Mouse (Mus musculus) neural tube, embryonic 15.5 days (tissue): ENCODE measurements around the gene Anks3. TPM values are rescaled to one million over a fixed set of nuclear protein-coding genes. Genes with fewer than 3 reads are reported as not detected.
A peak's percentile ranks its signal among the peaks of the same experiment; 100 is the strongest.

Experiments
- ATAC-seq: fragments of 200-750 bp; cut with Nextera tagmentation; 2 replicates; pipeline ENCODE4 v1.8.0; 2017; ENCODE audit warnings: mild to moderate bottlenecking, moderate TSS enrichment, moderate library complexity; ENCODE audit not compliant: low FRiP score
- H3K27ac ChIP-seq: fragments of 300-500 bp; sonication (generic); replicated peaks from 2 replicates; pipeline ENCODE4 v1.5.1; 2015; ENCODE audit warnings: mild to moderate bottlenecking, inconsistent platforms
- H3K27me3 ChIP-seq: fragments of 300-500 bp; sonication (generic); replicated peaks from 2 replicates; pipeline ENCODE4 v1.6.1; 2015; ENCODE audit warnings: inconsistent platforms
- H3K36me3 ChIP-seq: fragments of 300-500 bp; sonication (generic); 2 replicates; pipeline ENCODE4 v1.6.1; 2015; ENCODE audit warnings: inconsistent platforms
- H3K4me1 ChIP-seq: fragments of 300-500 bp; sonication (generic); 2 replicates; pipeline ENCODE4 v1.6.1; 2015; ENCODE audit warnings: inconsistent platforms
- H3K4me2 ChIP-seq: fragments of 300-500 bp; sonication (generic); 2 replicates; pipeline ENCODE4 v1.6.1; 2015; ENCODE audit warnings: inconsistent platforms, mild to moderate bottlenecking, moderate library complexity
- H3K4me3 ChIP-seq: fragments of 300-500 bp; sonication (generic); replicated peaks from 2 replicates; pipeline ENCODE4 v1.5.1; 2015; ENCODE audit warnings: mild to moderate bottlenecking, inconsistent platforms
- H3K9ac ChIP-seq: fragments of 300-500 bp; sonication (generic); replicated peaks from 2 replicates; pipeline ENCODE4 v1.6.1; 2015; ENCODE audit warnings: mild to moderate bottlenecking, inconsistent platforms
- H3K9me3 ChIP-seq: fragments of 300-500 bp; sonication (generic); replicated peaks from 2 replicates; pipeline ENCODE4 v1.6.1; 2016; ENCODE audit warnings: inconsistent platforms
- WGBS: fragments of 180-500 bp; shearing (Covaris S2); methylation state at CpG from one replicate; pipeline ENCODE4 v1.1.7; 2015; ENCODE audit warnings: mixed read lengths; 5-methylcytosine and 5-hydroxymethylcytosine counted together
- polyA plus RNA-seq: library from polyadenylated mRNA; unstranded; fragments of >200 nt; fragmentation: Nextera tagmentation; extraction: Ambion mirVana; gene quantifications from 2 replicates; pipeline ENCODE4 v1.2.1, GENCODE M21; 2015

Anks3 gene
- polyA plus RNA-seq, 1 experiment from 2014 or later: 68.6 TPM

DNA sequence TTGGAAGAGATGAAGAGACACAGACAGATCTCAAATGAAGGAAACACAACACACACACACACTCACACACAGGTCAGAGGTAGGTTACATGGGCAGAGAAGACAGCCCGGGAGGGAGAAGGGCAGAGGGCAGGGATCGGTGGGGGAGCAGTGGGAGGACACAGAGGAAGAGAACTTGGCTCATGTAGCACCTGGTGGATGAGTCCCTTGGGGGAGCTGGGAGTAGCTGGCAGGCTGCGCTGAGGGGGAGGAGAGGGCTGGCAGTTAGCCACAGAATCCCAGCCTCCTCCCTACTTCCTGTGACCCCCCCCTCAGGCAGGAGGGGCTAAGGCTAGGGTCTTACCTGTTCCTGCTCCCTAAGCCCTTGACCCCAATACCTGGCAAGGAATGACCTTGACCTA is 33.5 kb upstream of the Anks3 start, which contains the start of gene Sept12:
Gene Sept12, minus strand, starts transcription at position 300 of the 400 bp plus-strand sequence.
- 60% methylated on average over 3 of the region's 3 CpGs for WGBS

GRCm38 (mm10) chr16:4993276-4993675 is 29.3 kb upstream of the Anks3 start:
- no peaks in the 10 kb centered on the region for H3K9me3 ChIP-seq
- H3K4me1 ChIP-seq: no peaks in the 10 kb centered on the region
- no peak overlapping the region for H3K4me3 ChIP-seq
- H3K27me3 ChIP-seq: no peaks in the 10 kb centered on the region
- no peak overlapping the region for H3K9ac ChIP-seq
- H3K4me2 ChIP-seq: no peak overlapping the region
- ATAC-seq: no peak
- WGBS: 76% methylated on average over 4 of the region's 4 CpGs
- H3K27ac ChIP-seq: no peak overlapping the region
- H3K36me3 ChIP-seq: no peaks in the 10 kb centered on the region

More for the DNA sequence above, 33.5 kb upstream of the Anks3 start, which contains the start of gene Sept12:
- H3K36me3 ChIP-seq: no peaks in the 10 kb centered on the region
- H3K9ac ChIP-seq: no peak within 1 kb of the TSS
- H3K27me3 ChIP-seq: no peaks in the 10 kb centered on the region
- H3K4me1 ChIP-seq: no peaks in the 10 kb centered on the region
- H3K4me2 ChIP-seq: no peak within 1 kb of the TSS
- H3K9me3 ChIP-seq: no peaks in the 10 kb centered on the region
- H3K4me3 ChIP-seq: no peak within 1 kb of the TSS
- ATAC-seq: no peak
- no peak within 1 kb of the TSS for H3K27ac ChIP-seq

DNA sequence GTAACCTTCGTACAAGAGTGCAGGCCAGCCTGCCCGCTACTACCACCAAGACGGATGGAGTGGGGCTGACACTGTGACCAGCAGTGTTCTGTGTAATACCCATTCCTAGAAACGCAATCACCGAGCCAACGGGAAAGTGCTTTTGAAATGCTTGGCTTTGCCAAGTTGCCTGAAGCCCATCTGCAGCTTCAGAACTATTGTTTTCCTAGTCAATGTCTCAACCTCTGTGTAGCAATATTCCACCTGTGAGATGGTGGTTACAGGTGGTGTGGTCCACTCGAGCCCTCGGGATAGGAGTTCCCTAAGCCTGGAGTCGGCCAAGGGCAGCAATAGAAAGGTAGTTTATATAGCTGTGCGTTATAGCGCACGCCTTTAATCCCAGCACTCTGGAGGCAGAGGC is 20.7 kb upstream of the Anks3 start:
- WGBS: 96% methylated on average over 12 of the region's 12 CpGs
- Histone ChIP-seq H3K36me3 (no peaks in the 10 kb centered on the region), H3K4me3 (no peak overlapping the region), H3K27ac (no peak overlapping the region), H3K9me3 (no peaks in the 10 kb centered on the region), H3K4me2 (no peak overlapping the region), H3K27me3 (no peaks in the 10 kb centered on the region), H3K4me1 (no peaks in the 10 kb centered on the region), H3K9ac (no peak overlapping the region)
- ATAC-seq: no peak

- no peak overlapping the region for H3K4me3 ChIP-seq
- no peak overlapping the region for H3K4me2 ChIP-seq
- no peaks in the 10 kb centered on the region for H3K36me3 ChIP-seq
- H3K9me3 ChIP-seq: no peaks in the 10 kb centered on the region
- H3K4me1 ChIP-seq: no peaks in the 10 kb centered on the region
- no peak overlapping the region for H3K9ac ChIP-seq
- no peaks in the 10 kb centered on the region for H3K27me3 ChIP-seq
- no peak overlapping the region for H3K27ac ChIP-seq
- WGBS: 77% methylated on average over 4 of the region's 4 CpGs
- peak; percentile 53; the same call in 1 of the 2 replicates for ATAC-seq
Measured at GRCm38 (mm10) chr16:4979755-4980380, 15.9 kb upstream of the Anks3 start.

GRCm38 (mm10) chr16:4978275-4979051 is 14.5 kb upstream of the Anks3 start:
- Histone ChIP-seq H3K36me3 (no peaks in the 10 kb centered on the region), H3K4me2 (no peak overlapping the region), H3K4me3 (no peak overlapping the region), H3K27me3 (no peaks in the 10 kb centered on the region), H3K27ac (no peak overlapping the region), H3K4me1 (no peaks in the 10 kb centered on the region), H3K9ac (no peak overlapping the region), H3K9me3 (no peaks in the 10 kb centered on the region)
- ATAC-seq: no peak
- WGBS: 68% methylated on average over 5 of the region's 5 CpGs

DNA sequence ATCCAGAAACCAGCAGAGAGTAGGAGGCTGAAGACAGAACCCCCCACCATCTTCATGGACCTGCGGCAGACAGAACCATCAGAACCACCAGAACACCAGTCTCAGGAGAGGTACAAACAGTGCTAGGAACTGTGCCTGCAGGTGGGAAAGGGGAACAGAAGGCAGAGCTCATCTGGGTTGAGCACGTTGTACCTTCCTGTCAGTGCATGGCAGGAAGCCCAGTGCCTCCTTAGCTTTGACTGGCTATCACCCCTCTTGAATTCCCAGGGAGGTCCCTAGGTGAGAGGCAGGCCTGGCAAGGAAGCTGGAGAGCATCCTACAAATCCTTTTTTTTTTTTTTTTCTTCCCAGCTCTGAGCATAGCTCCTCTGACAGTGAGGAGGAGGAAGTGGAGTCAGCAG is 12.2 kb upstream of the Anks3 start:
- no peak overlapping the region for H3K4me3 ChIP-seq
- no peak overlapping the region for H3K4me2 ChIP-seq
- no peak overlapping the region for H3K9ac ChIP-seq
- no peaks in the 10 kb centered on the region for H3K4me1 ChIP-seq
- H3K27me3 ChIP-seq: no peaks in the 10 kb centered on the region
- no peaks in the 10 kb centered on the region for H3K9me3 ChIP-seq
- H3K27ac ChIP-seq: no peak overlapping the region
- 84% methylated on average over 2 of the region's 2 CpGs for WGBS
- H3K36me3 ChIP-seq: peaks cover 4% of the 10 kb centered on the region; the same call in 1 of the 2 replicates
- no peak for ATAC-seq

GRCm38 (mm10) chr16:4974521-4974920 is 10.5 kb upstream of the Anks3 start:
- no peak overlapping the region for H3K4me3 ChIP-seq

DNA sequence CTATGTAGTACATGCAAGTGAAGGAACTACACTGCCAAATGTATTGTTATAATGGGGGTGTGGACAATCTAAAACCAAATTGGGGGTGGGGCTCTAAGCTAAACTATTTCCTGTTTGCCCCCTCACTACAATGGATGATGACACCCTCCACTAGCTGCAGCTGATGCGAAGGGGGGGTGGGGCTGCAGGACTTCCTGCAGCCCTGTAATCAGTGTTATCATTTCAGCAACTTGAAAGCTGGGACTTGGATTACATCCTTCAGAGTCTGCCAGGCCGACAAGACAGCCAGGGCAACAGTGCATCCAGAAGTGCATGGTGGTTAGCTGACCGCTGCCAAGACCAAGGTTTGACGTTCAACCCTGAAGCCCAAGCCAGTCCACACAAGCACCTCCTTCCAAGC is 7.6 kb upstream of the Anks3 start:
- H3K4me1 ChIP-seq: no peaks in the 10 kb centered on the region
- no peak overlapping the region for H3K9ac ChIP-seq
- WGBS: 84% methylated on average over 4 of the region's 4 CpGs
- no peak for ATAC-seq
- peaks cover 24% of the 10 kb centered on the region for H3K36me3 ChIP-seq
- H3K27me3 ChIP-seq: no peaks in the 10 kb centered on the region
- H3K9me3 ChIP-seq: no peaks in the 10 kb centered on the region
- H3K27ac ChIP-seq: no peak overlapping the region
- no peak overlapping the region for H3K4me3 ChIP-seq
- H3K4me2 ChIP-seq: no peak overlapping the region

More at GRCm38 (mm10) chr16:4974521-4974920, 10.5 kb upstream of the Anks3 start:
- no peak for ATAC-seq
- no peaks in the 10 kb centered on the region for H3K9me3 ChIP-seq
- WGBS: 74% methylated on average over 5 of the region's 5 CpGs
- H3K27me3 ChIP-seq: no peaks in the 10 kb centered on the region
- H3K4me1 ChIP-seq: no peaks in the 10 kb centered on the region
- peaks cover 7% of the 10 kb centered on the region for H3K36me3 ChIP-seq
- H3K4me2 ChIP-seq: no peak overlapping the region
- H3K9ac ChIP-seq: no peak overlapping the region
- H3K27ac ChIP-seq: no peak overlapping the region

DNA sequence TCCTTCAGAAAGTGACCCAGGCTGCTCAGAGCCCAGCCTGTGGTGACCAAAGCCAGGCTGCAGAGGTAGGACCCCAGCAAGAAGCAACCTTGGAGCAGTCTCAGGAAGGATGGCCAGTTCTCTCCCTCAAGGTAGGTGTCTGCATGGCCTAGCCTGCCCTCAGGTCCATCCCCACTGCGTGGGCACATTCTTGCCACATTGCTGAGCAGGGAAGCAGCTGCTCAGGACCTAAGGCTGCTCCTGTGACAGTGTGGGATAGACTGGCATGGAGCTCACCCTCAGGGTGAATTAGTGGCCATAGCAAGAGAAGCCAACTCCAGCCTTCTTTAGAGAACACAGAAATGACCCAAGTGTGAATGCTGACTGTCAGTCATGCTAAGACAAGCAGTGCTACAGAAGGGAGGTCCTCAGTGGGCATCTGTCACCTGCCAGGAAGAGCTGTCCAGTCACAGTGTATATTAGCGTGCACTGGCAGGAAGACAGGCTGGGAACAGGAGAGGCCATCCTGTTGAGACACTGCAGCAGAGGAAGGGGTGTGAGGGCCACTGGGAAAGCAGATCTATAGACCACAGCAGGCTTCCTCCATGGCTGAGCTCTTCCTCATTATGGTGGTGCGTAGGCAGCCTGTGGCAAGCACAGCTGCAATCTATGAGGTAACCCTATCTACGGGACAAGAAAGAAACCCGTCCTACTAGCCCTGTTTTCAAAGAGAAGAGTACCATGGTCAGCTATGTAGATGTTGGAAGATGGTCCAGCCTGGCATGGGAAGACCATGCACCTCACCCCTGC is 5.2 kb upstream of the Anks3 start:
- 86% methylated on average over 5 of the region's 5 CpGs for WGBS
- Histone ChIP-seq H3K27me3 (no peaks in the 10 kb centered on the region), H3K9me3 (no peaks in the 10 kb centered on the region), H3K4me1 (peaks cover 14% of the 10 kb centered on the region), H3K4me3 (no peak overlapping the region), H3K4me2 (no peak overlapping the region), H3K9ac (no peak overlapping the region), H3K27ac (no peak overlapping the region), H3K36me3 (peaks cover 24% of the 10 kb centered on the region)
- ATAC-seq: no peak

GRCm38 (mm10) chr16:4968426-4968825 is 4.4 kb upstream of the Anks3 start:
- H3K4me3 ChIP-seq: no peak overlapping the region
- no peak overlapping the region for H3K4me2 ChIP-seq
- H3K27ac ChIP-seq: no peak overlapping the region
- H3K9ac ChIP-seq: no peak overlapping the region
- WGBS: 82% methylated on average over 3 of the region's 3 CpGs
- H3K27me3 ChIP-seq: no peaks in the 10 kb centered on the region
- peaks cover 24% of the 10 kb centered on the region for H3K36me3 ChIP-seq
- H3K9me3 ChIP-seq: no peaks in the 10 kb centered on the region
- no peak for ATAC-seq
- peaks cover 14% of the 10 kb centered on the region for H3K4me1 ChIP-seq

DNA sequence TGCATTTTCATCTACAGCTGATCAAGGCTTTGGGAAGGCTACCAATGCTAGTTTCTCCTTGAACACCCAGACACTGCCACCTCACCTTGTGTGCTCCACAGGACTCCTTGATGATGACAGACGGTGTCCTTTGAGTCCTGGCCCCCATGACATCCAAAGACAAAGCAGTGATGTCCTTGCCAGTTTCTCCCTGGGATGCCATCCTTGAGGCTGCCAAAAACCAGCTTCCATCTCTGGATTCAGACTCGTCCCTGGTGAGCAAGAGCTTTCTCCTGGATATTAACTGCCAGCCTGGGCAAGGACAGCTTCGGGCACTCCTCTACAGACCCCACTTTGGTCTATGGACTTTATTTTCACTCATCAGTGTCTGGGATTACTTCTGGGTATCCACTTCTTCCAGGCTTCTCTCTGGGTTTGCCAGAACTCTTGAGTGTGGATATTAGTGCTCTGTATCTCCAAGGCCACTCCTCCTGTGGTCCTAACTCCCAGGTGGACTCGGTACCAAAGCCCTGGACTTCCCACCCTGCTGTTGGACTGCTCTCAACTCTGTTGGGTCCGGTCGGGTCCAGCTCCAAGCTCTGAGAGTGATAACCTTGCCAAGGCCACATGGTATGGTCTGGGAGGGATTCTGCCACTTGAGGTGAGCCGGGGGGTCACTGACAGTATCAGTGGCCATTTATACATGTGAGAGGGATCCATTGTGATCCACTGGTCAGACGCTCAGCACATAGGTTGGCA is 1.6 kb upstream of the Anks3 start:
- Histone ChIP-seq H3K4me3 (peak overlapping the region; percentile 99), H3K9me3 (no peaks in the 10 kb centered on the region), H3K4me2 (peak overlapping the region; percentile 83), H3K27ac (peak overlapping the region; percentile 89; the same call in 1 of the 2 replicates), H3K36me3 (peaks cover 20% of the 10 kb centered on the region; the same call in 1 of the 2 replicates), H3K4me1 (peaks cover 39% of the 10 kb centered on the region), H3K27me3 (no peaks in the 10 kb centered on the region), H3K9ac (no peak overlapping the region)
- WGBS: 91% methylated on average over 8 of the region's 8 CpGs
- no peak for ATAC-seq
